Mouse (Mus musculus): ENCODE results near the gene Gm20937. TPM values are rescaled to one million over a fixed set of nuclear protein-coding genes. Genes with fewer than 3 reads are reported as not detected.
"Not testable (repeated sequence)": the region's sequence is repeated elsewhere in the genome, so short reads cannot be mapped to it uniquely, and the experiment has no call there.

The Gm20937 gene
- polyA plus RNA-seq (2014; fragmentation: Nextera tagmentation; extraction: Ambion mirVana) = not detected in 2 replicates

DNA sequence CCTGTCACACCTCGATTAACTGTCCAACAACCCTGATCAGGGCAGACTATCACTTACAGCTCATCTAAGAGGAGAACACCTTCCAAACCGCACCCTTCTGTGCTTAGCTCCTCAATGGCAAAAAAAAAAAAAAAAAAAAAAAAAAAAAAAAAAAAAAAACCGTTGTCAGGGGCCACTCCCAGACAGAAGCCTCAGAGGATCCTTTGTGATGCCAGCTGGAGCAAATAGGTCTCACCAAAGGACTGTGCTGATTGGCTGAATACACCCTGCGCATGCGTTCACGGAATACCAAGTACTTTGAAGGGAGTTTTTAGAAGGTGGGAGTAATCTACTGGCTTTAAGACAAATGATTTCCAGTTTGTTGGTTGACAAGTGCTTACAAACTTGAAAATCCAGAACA lies at the start of gene Gm20937:
Gm20937 (minus strand) TSS at position 101 of the 400 bp plus-strand sequence.
- H3K36me3 ChIP-seq (ENCODE audit: control insufficient read depth, insufficient read depth, low read length); H3K4me3 ChIP-seq (ENCODE audit: low read depth, low read length); H3K27me3 ChIP-seq (ENCODE audit: control insufficient read depth, insufficient read depth, low read length); H3K9me3 ChIP-seq (replicated peaks; ENCODE audit: control insufficient read depth, low read length); H3K9ac ChIP-seq (ENCODE audit: low read depth, low read length); H3K27ac ChIP-seq (ENCODE audit: low read depth, low read length); H3K4me1 ChIP-seq (ENCODE audit: control insufficient read depth, insufficient read depth, low read length); ATAC-seq (replicated peaks; ENCODE audit: insufficient number of reproducible peaks, low FRiP score, low TSS enrichment); H3K4me2 ChIP-seq: not testable (repeated sequence)
- no CpG with 5 or more reads among the region's 6 CpGs for WGBS (ENCODE audit: insufficient replicate concordance)

Other genes with a start within 250 kb of the Gm20937 start
- gene Gm20816, start 243.1 kb upstream of the Gm20937 start, polyA plus RNA-seq (2014; fragmentation: Nextera tagmentation; extraction: Ambion mirVana) = not detected in 2 replicates

All from heart, embryonic 11.5 days (tissue).